Mouse (Mus musculus): Measurements from ENCODE around the gene Grin1. TPM values are rescaled to one million over a fixed set of nuclear protein-coding genes. Genes with fewer than 3 reads are reported as not detected.

Grin1 gene
- polyA plus RNA-seq, 1 experiment from 2014 or later = 11.3 TPM

GRCm38 (mm10) chr2:25290101-25290815 lies 28.7 kb downstream of the Grin1 start:
- peaks cover 75% of the 10 kb centered on the region for H3K27me3 ChIP-seq (replicated peaks)
- ATAC-seq (ENCODE audit: low FRiP score, low read depth) = no peak
- no peak overlapping the region for H3K27ac ChIP-seq
- peak overlapping the region; percentile 5; the same call in 1 of the 2 replicates for H3K4me3 ChIP-seq
- peaks cover 10% of the 10 kb centered on the region for H3K36me3 ChIP-seq
- peaks cover 23% of the 10 kb centered on the region for H3K4me1 ChIP-seq
- H3K9me3 ChIP-seq = no peaks in the 10 kb centered on the region
- WGBS = 2% methylated on average over 54 of the region's 54 CpGs
- H3K4me2 ChIP-seq (replicated peaks) = peak overlapping the region; percentile 38
- no peak overlapping the region for H3K9ac ChIP-seq

- ATAC-seq (ENCODE audit: low FRiP score, low read depth) = no peak
- Histone ChIP-seq H3K27me3 (replicated peaks) (peaks cover 69% of the 10 kb centered on the region), H3K4me2 (replicated peaks) (peak within 1 kb of the TSS; percentile 38), H3K36me3 (peaks cover 16% of the 10 kb centered on the region), H3K9ac (no peak within 1 kb of the TSS), H3K4me1 (peaks cover 23% of the 10 kb centered on the region), H3K4me3 (peak within 1 kb of the TSS; percentile 13; the same call in 1 of the 2 replicates), H3K27ac (no peak within 1 kb of the TSS), H3K9me3 (no peaks in the 10 kb centered on the region)
- 12% methylated on average over 11 of the region's 11 CpGs for WGBS
These were observed 29.3 kb downstream of the Grin1 start, which contains the start of gene Lrrc26 for GRCm38 (mm10) chr2:25289651-25290050. Gene Lrrc26, plus strand, starts transcription at chr2:25289915.

- Histone ChIP-seq H3K36me3 (peaks cover 24% of the 10 kb centered on the region), H3K4me2 (replicated peaks) (no peak overlapping the region), H3K4me3 (no peak overlapping the region), H3K27ac (no peak overlapping the region), H3K9me3 (no peaks in the 10 kb centered on the region), H3K4me1 (peaks cover 23% of the 10 kb centered on the region), H3K27me3 (replicated peaks) (peaks cover 62% of the 10 kb centered on the region), H3K9ac (no peak overlapping the region)
- no peak for ATAC-seq (ENCODE audit: low FRiP score, low read depth)
- WGBS = 81% methylated on average over 7 of the region's 7 CpGs
These were observed 30.1 kb downstream of the Grin1 start for GRCm38 (mm10) chr2:25288734-25289345.

- no peak for ATAC-seq (ENCODE audit: low FRiP score, low read depth)
- no peak within 1 kb of the TSS for H3K9ac ChIP-seq
- H3K4me3 ChIP-seq = no peak within 1 kb of the TSS
- H3K27ac ChIP-seq = no peak within 1 kb of the TSS
- 74% methylated on average over 6 of the region's 6 CpGs for WGBS
- H3K36me3 ChIP-seq = peaks cover 31% of the 10 kb centered on the region
- peaks cover 56% of the 10 kb centered on the region for H3K27me3 ChIP-seq (replicated peaks)
- peaks cover 23% of the 10 kb centered on the region for H3K4me1 ChIP-seq
- no peaks in the 10 kb centered on the region for H3K9me3 ChIP-seq
- no peak within 1 kb of the TSS for H3K4me2 ChIP-seq (replicated peaks)
These were observed 30.9 kb downstream of the Grin1 start, which contains the start of gene Tmem210 for GRCm38 (mm10) chr2:25287927-25288649. Gene Tmem210, plus strand, starts transcription at chr2:25288145.

GRCm38 (mm10) chr2:25286837-25287636 lies 31.9 kb downstream of the Grin1 start:
- Histone ChIP-seq H3K4me3 (no peak overlapping the region), H3K27me3 (replicated peaks) (peaks cover 45% of the 10 kb centered on the region), H3K4me1 (peaks cover 17% of the 10 kb centered on the region; the same call in 1 of the 2 replicates), H3K36me3 (peaks cover 41% of the 10 kb centered on the region), H3K9ac (no peak overlapping the region), H3K9me3 (no peaks in the 10 kb centered on the region), H3K27ac (no peak overlapping the region), H3K4me2 (replicated peaks) (no peak overlapping the region)
- 57% methylated on average over 7 of the region's 7 CpGs for WGBS
- no peak for ATAC-seq (ENCODE audit: low FRiP score, low read depth)

- Histone ChIP-seq H3K9ac (no peak overlapping the region), H3K9me3 (no peaks in the 10 kb centered on the region), H3K4me3 (no peak overlapping the region), H3K4me2 (replicated peaks) (no peak overlapping the region), H3K27me3 (replicated peaks) (peaks cover 38% of the 10 kb centered on the region), H3K36me3 (peaks cover 47% of the 10 kb centered on the region), H3K27ac (no peak overlapping the region), H3K4me1 (peaks cover 13% of the 10 kb centered on the region; the same call in 1 of the 2 replicates)
- 73% methylated on average over 1 of the region's 1 CpGs for WGBS
- no peak for ATAC-seq (ENCODE audit: low FRiP score, low read depth)
These were observed 32.7 kb downstream of the Grin1 start for GRCm38 (mm10) chr2:25286314-25286713.

- no peak overlapping the region for H3K27ac ChIP-seq
- H3K4me3 ChIP-seq = no peak overlapping the region
- peaks cover 7% of the 10 kb centered on the region; the same call in 1 of the 2 replicates for H3K4me1 ChIP-seq
- no peak overlapping the region for H3K4me2 ChIP-seq (replicated peaks)
- no peak for ATAC-seq (ENCODE audit: low FRiP score, low read depth)
- H3K9ac ChIP-seq = no peak overlapping the region
- WGBS = 86% methylated on average over 2 of the region's 2 CpGs
- peaks cover 54% of the 10 kb centered on the region for H3K36me3 ChIP-seq
- H3K27me3 ChIP-seq (replicated peaks) = peaks cover 30% of the 10 kb centered on the region
- no peaks in the 10 kb centered on the region for H3K9me3 ChIP-seq
These were observed 33.4 kb downstream of the Grin1 start for GRCm38 (mm10) chr2:25285551-25285950.

- no peaks in the 10 kb centered on the region for H3K4me1 ChIP-seq
- H3K9ac ChIP-seq = no peak overlapping the region
- no peaks in the 10 kb centered on the region for H3K9me3 ChIP-seq
- H3K4me2 ChIP-seq (replicated peaks) = no peak overlapping the region
- H3K36me3 ChIP-seq = peaks cover 96% of the 10 kb centered on the region
- H3K4me3 ChIP-seq = no peak overlapping the region
- no peaks in the 10 kb centered on the region for H3K27me3 ChIP-seq (replicated peaks)
- no peak overlapping the region for H3K27ac ChIP-seq
- WGBS = 66% methylated on average over 13 of the region's 13 CpGs
- no peak for ATAC-seq (ENCODE audit: low FRiP score, low read depth)
These were observed 39.8 kb downstream of the Grin1 start for GRCm38 (mm10) chr2:25278928-25279882.

GRCm38 (mm10) chr2:25273010-25273409 lies 46.0 kb downstream of the Grin1 start:
- Histone ChIP-seq H3K27me3 (replicated peaks) (no peaks in the 10 kb centered on the region), H3K27ac (no peak overlapping the region), H3K9me3 (no peaks in the 10 kb centered on the region), H3K9ac (peak overlapping the region; percentile 90), H3K36me3 (peaks cover 69% of the 10 kb centered on the region), H3K4me2 (replicated peaks) (peak overlapping the region; percentile 66), H3K4me3 (peak overlapping the region; percentile 88), H3K4me1 (peaks cover 23% of the 10 kb centered on the region)
- no peak for ATAC-seq (ENCODE audit: low FRiP score, low read depth)
- 41% methylated on average over 16 of the region's 16 CpGs for WGBS

GRCm38 (mm10) chr2:25272515-25272914 lies 46.5 kb downstream of the Grin1 start:
- Histone ChIP-seq H3K27me3 (replicated peaks) (no peaks in the 10 kb centered on the region), H3K9ac (peak overlapping the region; percentile 90), H3K4me3 (peak overlapping the region; percentile 88), H3K4me1 (peaks cover 23% of the 10 kb centered on the region), H3K36me3 (peaks cover 65% of the 10 kb centered on the region), H3K9me3 (no peaks in the 10 kb centered on the region), H3K4me2 (replicated peaks) (peak overlapping the region; percentile 66), H3K27ac (no peak overlapping the region)
- WGBS = under 1% methylated on average over 29 of the region's 29 CpGs
- ATAC-seq (ENCODE audit: low FRiP score, low read depth) = peak; percentile 73
